Mouse (Mus musculus): ENCODE measurements around the gene Sinhcaf. TPM values are rescaled to one million over a fixed set of nuclear protein-coding genes. Genes with fewer than 3 reads are reported as not detected.
"Not testable (repeated sequence)": the region's sequence is repeated elsewhere in the genome, so short reads cannot be mapped to it uniquely, and the experiment has no call there.

Gene Sinhcaf
- polyA plus RNA-seq (2015; fragmentation: Nextera tagmentation; extraction: Ambion mirVana) = 67.0 and 79.5 TPM in 2 replicates

DNA sequence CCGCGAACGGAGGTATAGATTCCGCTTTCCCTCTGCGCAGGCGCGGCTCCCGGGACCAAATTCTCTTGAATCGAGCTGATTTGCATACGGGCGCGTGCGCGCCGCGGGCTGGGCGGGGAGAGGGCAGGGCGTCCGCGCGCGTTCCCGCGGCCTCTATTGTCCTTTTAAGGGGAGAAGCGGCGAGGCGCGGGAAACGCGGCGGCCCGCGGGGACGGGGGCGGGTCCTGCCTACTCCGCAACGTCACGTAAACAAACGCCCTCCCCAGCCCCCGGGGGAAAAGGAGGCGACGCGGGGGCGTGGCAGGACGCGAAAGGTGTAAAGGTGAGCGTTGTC, at the start of gene Sinhcaf:
Gene Sinhcaf (minus strand): TSS at position 59 of the 334 bp plus-strand sequence.
- Histone ChIP-seq H3K9me3 (replicated peaks; ENCODE audit: control insufficient read depth, low read length) (no peaks in the 10 kb centered on the region), H3K27me3 (ENCODE audit: control insufficient read depth, insufficient read depth, low read length) (no peaks in the 10 kb centered on the region), H3K4me2 (ENCODE audit: low read depth, low read length) (peak within 1 kb of the TSS; percentile 53), H3K36me3 (ENCODE audit: control insufficient read depth, insufficient read depth, low read length) (no peaks in the 10 kb centered on the region), H3K9ac (ENCODE audit: low read length) (peak within 1 kb of the TSS; percentile 98), H3K4me1 (ENCODE audit: control insufficient read depth, insufficient read depth, low read length) (peaks cover 4% of the 10 kb centered on the region; the same call in 1 of the 2 replicates), H3K27ac (ENCODE audit: low read length) (peak within 1 kb of the TSS; percentile 87), H3K4me3 (replicated peaks; ENCODE audit: low read length) (peak within 1 kb of the TSS; percentile 65)
- ATAC-seq (ENCODE audit: insufficient read depth, low FRiP score) = peak; percentile 87
- under 1% methylated on average over 47 of the region's 47 CpGs for WGBS

DNA sequence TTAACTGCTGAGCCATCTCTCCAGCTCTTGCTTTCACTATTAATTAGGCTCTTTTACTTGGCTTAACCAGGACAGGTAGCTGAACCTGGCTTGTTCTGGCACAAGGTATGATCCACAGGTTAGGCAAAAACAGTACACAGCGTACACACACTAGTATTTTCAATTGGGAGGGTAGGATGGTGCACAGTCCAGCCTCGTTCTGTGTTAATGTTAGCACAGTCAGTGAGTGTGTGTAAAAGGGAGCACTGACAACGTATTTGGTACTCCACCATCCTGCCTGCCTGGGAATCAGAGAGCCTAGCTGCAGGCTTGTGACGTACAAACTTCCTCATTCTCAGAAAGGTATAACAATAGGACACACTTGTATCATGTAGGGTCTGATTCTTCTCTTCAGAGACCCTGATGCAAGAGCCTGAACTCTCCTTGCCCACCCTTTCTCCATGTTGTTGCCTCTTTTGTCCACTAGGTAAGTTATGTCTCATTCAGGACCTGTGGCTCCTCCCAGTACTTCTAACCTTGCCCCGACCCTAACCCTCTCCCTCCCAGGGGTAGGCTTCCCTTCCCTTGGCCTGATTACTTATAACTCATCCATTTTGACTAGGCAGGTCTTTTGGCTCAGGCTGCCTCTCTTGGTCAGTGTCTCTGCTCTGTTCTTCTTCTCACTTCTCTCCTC, 48.2 kb upstream of the Sinhcaf start:
- no peak overlapping the region for H3K9ac ChIP-seq (ENCODE audit: low read length)
- ATAC-seq (ENCODE audit: insufficient read depth, low FRiP score) = no peak
- no peaks in the 10 kb centered on the region for H3K9me3 ChIP-seq (replicated peaks; ENCODE audit: control insufficient read depth, low read length)
- 68% methylated on average over 5 of the region's 5 CpGs for WGBS
- 0 out of 2 replicates have a peak, but pooled peaks cover 2% of the 10 kb centered on the region for H3K4me1 ChIP-seq (ENCODE audit: control insufficient read depth, insufficient read depth, low read length)
- no peak overlapping the region for H3K4me3 ChIP-seq (replicated peaks; ENCODE audit: low read length)
- no peaks in the 10 kb centered on the region for H3K36me3 ChIP-seq (ENCODE audit: control insufficient read depth, insufficient read depth, low read length)
- H3K27me3 ChIP-seq (ENCODE audit: control insufficient read depth, insufficient read depth, low read length) = no peaks in the 10 kb centered on the region
- H3K4me2 ChIP-seq (ENCODE audit: low read depth, low read length) = no peak overlapping the region
- H3K27ac ChIP-seq (ENCODE audit: low read length) = no peak overlapping the region

DNA sequence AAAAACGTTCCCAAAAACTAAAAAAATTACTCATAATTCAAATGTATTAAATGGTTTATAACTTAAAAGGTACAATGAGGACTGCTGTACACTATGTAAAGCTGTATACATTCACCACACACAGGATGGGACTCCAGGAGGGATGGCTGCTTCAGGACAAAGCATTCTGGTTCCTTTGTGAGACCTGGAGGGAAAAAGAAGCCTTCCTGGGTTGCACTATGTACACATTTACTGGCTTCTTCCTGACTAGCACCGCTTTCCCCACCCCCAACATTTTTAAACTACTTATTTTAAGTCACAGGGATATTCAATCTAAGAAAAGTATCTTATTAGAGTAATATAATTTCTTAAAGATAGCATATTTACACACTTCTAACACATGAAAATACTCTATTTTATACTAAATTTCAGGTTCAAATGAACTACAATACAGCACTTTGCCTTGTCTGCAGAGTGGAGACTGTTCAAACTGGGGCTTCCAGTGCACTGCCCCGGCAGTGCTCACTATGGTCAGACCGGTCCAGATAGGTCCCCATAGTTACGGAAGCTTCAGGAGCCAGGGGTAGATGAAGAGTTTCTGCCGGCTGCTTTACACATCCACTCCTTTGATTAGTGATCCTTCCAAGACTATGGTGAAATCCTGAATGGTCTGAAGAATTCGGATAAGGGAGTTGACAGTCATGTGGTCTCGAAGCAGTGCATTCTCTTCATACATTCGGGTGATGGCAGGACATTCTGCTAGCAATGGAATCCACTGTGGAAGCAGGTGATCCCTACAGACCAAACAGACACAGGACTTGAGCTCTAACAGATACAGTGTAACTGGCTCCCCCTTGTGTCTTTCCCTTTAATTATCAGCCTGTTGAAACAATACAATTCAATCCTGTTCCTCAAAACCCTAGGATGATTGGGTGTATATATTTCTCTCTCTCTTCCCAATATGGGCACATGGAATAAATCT, 47.1 kb upstream of the Sinhcaf start:
- no peak overlapping the region for H3K9ac ChIP-seq (ENCODE audit: low read length)
- no peaks in the 10 kb centered on the region for H3K36me3 ChIP-seq (ENCODE audit: control insufficient read depth, insufficient read depth, low read length)
- H3K4me2 ChIP-seq (ENCODE audit: low read depth, low read length) = no peak overlapping the region
- ATAC-seq (ENCODE audit: insufficient read depth, low FRiP score) = peak; percentile 69; the same call in 1 of the 2 replicates
- H3K27me3 ChIP-seq (ENCODE audit: control insufficient read depth, insufficient read depth, low read length) = no peaks in the 10 kb centered on the region
- no peaks in the 10 kb centered on the region for H3K9me3 ChIP-seq (replicated peaks; ENCODE audit: control insufficient read depth, low read length)
- no peak overlapping the region for H3K4me3 ChIP-seq (replicated peaks; ENCODE audit: low read length)
- 35% methylated on average over 9 of the region's 9 CpGs for WGBS
- 0 out of 2 replicates have a peak, but pooled peaks cover 2% of the 10 kb centered on the region for H3K4me1 ChIP-seq (ENCODE audit: control insufficient read depth, insufficient read depth, low read length)
- H3K27ac ChIP-seq (ENCODE audit: low read length) = no peak overlapping the region

DNA sequence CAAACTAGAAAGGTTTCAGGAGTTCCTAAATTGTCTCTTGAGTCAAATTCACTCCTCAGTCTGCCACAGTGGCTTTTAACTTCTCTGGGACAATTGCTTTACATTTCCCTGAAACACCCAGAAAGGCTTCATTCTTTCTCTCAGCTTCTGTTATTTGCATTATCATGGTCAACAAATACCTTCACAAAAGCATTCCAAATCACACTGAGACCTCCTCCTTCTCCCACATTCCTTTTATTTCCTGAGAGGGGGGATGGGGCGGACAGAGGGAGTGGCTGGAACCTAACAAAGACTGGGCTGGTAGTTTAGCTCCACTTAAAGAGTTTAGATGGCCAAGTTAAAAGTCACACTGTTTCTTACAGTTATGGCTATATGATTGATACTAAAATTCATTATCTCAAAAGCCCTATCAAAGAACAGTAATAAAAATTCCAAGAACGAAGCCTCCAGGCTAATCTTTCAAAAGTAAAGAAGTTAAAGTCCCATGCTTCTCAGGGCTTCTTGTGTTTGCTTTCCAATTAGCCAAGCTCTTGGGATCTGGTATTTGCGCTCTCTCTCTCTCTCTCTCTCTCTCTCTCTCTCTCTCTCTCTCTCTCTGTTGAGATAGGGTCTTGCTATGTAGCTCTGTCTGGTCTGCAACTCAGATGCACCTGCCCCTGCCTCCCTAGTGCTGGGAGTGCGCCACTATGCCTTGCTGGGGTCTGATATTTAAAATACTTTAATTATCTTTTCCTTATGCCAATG, 46.3 kb upstream of the Sinhcaf start:
- H3K4me3 ChIP-seq (replicated peaks; ENCODE audit: low read length) = no peak overlapping the region
- H3K27me3 ChIP-seq (ENCODE audit: control insufficient read depth, insufficient read depth, low read length) = no peaks in the 10 kb centered on the region
- no peak overlapping the region for H3K27ac ChIP-seq (ENCODE audit: low read length)
- no peak for ATAC-seq (ENCODE audit: insufficient read depth, low FRiP score)
- H3K9ac ChIP-seq (ENCODE audit: low read length) = no peak overlapping the region
- H3K9me3 ChIP-seq (replicated peaks; ENCODE audit: control insufficient read depth, low read length) = no peaks in the 10 kb centered on the region
- no peaks in the 10 kb centered on the region for H3K36me3 ChIP-seq (ENCODE audit: control insufficient read depth, insufficient read depth, low read length)
- H3K4me2 ChIP-seq (ENCODE audit: low read depth, low read length) = no peak overlapping the region
- 0 out of 2 replicates have a peak, but pooled peaks cover 2% of the 10 kb centered on the region for H3K4me1 ChIP-seq (ENCODE audit: control insufficient read depth, insufficient read depth, low read length)
- WGBS = 48% methylated on average over 4 of the region's 4 CpGs

DNA sequence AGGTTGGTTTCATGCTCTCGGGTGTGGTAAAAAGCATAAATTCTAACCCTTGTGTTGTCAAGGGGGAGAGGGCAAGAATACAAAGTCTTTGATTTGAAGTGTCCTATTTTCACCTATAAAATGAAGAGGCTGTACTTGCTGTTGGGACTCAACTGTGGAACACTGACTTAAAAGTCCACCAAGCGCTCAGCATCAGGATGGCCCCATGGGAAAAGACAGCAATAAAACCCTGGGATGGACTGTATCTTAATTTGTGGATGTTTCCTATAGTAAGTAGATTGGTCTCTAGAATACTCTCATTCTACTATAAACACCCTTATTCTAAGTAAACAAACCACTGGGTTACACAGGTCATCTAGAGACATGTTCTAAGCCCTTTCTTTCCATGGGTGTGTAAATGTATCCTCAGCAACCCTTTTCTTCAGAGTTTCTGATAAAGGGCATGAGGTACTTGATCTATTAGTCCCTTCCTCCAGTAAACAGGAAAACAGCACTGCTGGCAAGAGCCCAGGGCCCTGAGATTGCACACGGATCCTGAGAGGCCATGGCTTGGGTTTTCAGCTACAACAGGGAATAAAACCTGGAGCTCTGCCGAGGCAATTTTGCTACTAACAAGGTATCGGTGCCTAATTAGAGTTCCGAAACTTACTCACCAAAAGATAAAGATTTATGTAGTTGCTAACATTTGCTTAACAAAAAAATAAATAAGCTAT, 45.5 kb upstream of the Sinhcaf start:
- no peaks in the 10 kb centered on the region for H3K27me3 ChIP-seq (ENCODE audit: control insufficient read depth, insufficient read depth, low read length)
- no peak overlapping the region for H3K4me2 ChIP-seq (ENCODE audit: low read depth, low read length)
- no peak overlapping the region for H3K9ac ChIP-seq (ENCODE audit: low read length)
- 55% methylated on average over 6 of the region's 6 CpGs for WGBS
- H3K4me1 ChIP-seq (ENCODE audit: control insufficient read depth, insufficient read depth, low read length) = 0 out of 2 replicates have a peak, but pooled peaks cover 2% of the 10 kb centered on the region
- ATAC-seq (ENCODE audit: insufficient read depth, low FRiP score) = no peak
- H3K27ac ChIP-seq (ENCODE audit: low read length) = no peak overlapping the region
- no peaks in the 10 kb centered on the region for H3K9me3 ChIP-seq (replicated peaks; ENCODE audit: control insufficient read depth, low read length)
- no peak overlapping the region for H3K4me3 ChIP-seq (replicated peaks; ENCODE audit: low read length)
- H3K36me3 ChIP-seq (ENCODE audit: control insufficient read depth, insufficient read depth, low read length) = no peaks in the 10 kb centered on the region

DNA sequence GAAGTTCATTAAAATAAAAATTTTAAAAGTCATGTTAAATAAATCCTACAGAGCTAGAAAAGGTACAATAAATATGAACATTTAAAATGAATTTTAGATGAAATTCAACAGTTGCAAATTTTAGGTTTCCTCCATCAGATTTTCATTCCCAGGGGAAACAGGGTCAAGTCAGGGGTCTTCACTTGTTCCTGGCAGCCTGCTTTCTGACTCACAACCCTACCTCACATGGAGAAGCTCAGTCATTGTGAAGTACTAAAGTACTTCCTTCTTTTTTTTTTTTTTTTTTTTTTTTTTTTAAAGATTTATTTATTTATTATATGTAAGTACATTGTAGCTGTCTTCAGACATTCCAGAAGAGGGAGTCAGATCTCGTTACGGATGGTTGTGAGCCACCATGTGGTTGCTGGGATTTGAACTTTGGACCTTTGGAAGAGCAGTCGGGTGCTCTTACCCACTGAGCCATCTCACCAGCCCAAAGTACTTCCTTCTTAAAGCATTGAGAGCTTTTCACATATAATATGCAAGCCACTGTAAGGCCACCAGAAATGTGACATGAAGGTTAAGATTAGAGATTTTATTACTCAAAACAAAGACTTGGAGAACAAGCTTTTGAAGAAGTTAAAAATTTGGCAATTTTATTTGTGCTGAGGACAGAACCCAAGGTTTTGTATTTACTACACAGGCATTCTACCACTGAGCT, 43.7 kb upstream of the Sinhcaf start:
- not testable (repeated sequence) for H3K36me3 ChIP-seq (ENCODE audit: control insufficient read depth, insufficient read depth, low read length); H3K4me3 ChIP-seq (replicated peaks; ENCODE audit: low read length); H3K9me3 ChIP-seq (replicated peaks; ENCODE audit: control insufficient read depth, low read length); H3K9ac ChIP-seq (ENCODE audit: low read length); ATAC-seq (ENCODE audit: insufficient read depth, low FRiP score); H3K4me2 ChIP-seq (ENCODE audit: low read depth, low read length); H3K27me3 ChIP-seq (ENCODE audit: control insufficient read depth, insufficient read depth, low read length); H3K27ac ChIP-seq (ENCODE audit: low read length); H3K4me1 ChIP-seq (ENCODE audit: control insufficient read depth, insufficient read depth, low read length)
- 77% methylated on average over 1 of the region's 3 CpGs for WGBS

DNA sequence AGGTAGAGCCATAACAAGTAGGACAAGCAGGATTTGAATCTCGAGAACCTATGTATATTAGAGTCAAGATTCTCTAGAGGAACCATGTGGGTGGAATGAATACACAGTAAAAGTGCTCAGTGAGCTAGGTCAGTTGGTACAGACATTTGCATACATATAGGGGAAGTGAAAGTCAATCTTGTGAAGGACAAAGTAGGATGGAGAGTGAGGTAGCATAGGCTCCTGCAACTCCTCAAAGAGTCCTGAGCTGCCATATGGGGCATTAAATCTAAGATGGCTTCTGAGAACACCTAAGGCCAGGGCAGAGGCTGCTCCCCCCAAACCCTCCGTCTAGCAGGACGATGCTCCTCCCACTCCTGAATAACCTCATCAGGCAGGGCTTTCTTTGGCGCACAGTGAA, 39.7 kb upstream of the Sinhcaf start:
- H3K4me2 ChIP-seq (ENCODE audit: low read depth, low read length) = no peak overlapping the region
- no peak overlapping the region for H3K27ac ChIP-seq (ENCODE audit: low read length)
- no peaks in the 10 kb centered on the region for H3K4me1 ChIP-seq (ENCODE audit: control insufficient read depth, insufficient read depth, low read length)
- H3K36me3 ChIP-seq (ENCODE audit: control insufficient read depth, insufficient read depth, low read length) = no peaks in the 10 kb centered on the region
- ATAC-seq (ENCODE audit: insufficient read depth, low FRiP score) = no peak
- H3K9me3 ChIP-seq (replicated peaks; ENCODE audit: control insufficient read depth, low read length) = no peaks in the 10 kb centered on the region
- H3K9ac ChIP-seq (ENCODE audit: low read length) = no peak overlapping the region
- WGBS = 82% methylated on average over 4 of the region's 4 CpGs
- H3K4me3 ChIP-seq (replicated peaks; ENCODE audit: low read length) = no peak overlapping the region
- no peaks in the 10 kb centered on the region for H3K27me3 ChIP-seq (ENCODE audit: control insufficient read depth, insufficient read depth, low read length)

DNA sequence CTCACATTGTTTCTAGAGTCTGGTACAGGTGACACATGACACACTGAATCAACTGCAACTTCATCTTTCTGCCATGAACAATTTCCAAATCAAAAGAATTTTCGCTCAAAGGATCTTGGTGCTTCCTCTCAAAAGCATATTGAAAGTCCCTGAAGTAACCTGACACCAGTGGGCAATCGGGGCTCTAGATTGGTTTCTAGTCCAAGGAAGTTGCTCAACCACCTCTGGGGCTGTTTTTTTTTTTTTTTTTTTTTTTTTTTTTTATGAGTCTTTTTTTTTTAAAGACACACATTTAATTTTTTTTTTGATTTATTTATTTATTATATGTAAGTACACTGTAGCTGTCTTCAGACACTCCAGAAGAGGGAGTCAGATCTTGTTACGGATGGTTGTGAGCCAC, 34.2 kb upstream of the Sinhcaf start:
- 53% methylated on average over 2 of the region's 3 CpGs for WGBS
- H3K36me3 ChIP-seq (ENCODE audit: control insufficient read depth, insufficient read depth, low read length) = no peaks in the 10 kb centered on the region

More for the DNA sequence above, 34.2 kb upstream of the Sinhcaf start:
- no peak overlapping the region for H3K4me3 ChIP-seq (replicated peaks; ENCODE audit: low read length)
- H3K9me3 ChIP-seq (replicated peaks; ENCODE audit: control insufficient read depth, low read length) = no peaks in the 10 kb centered on the region
- no peak for ATAC-seq (ENCODE audit: insufficient read depth, low FRiP score)
- H3K27ac ChIP-seq (ENCODE audit: low read length) = no peak overlapping the region
- no peaks in the 10 kb centered on the region for H3K27me3 ChIP-seq (ENCODE audit: control insufficient read depth, insufficient read depth, low read length)
- no peak overlapping the region for H3K4me2 ChIP-seq (ENCODE audit: low read depth, low read length)
- H3K9ac ChIP-seq (ENCODE audit: low read length) = no peak overlapping the region
- H3K4me1 ChIP-seq (ENCODE audit: control insufficient read depth, insufficient read depth, low read length) = no peaks in the 10 kb centered on the region
